Mouse (Mus musculus) v-Abl transformed pro-B cells (cell line): ENCODE measurements around the gene 1110008P14Rik.

Experiments
- in situ Hi-C, 2 experiments: fragments of 400-800 bp; cut with MboI; formaldehyde crosslinking; loops; one replicate each; pipeline ENCODE4 v1.15.1; 2025; ENCODE audit not compliant: unreplicated experiment in 2 of 2

Gene 1110008P14Rik

GRCm38 (mm10) chr2:32411407-32411806 lies 29.7 kb upstream of the 1110008P14Rik start:
- in situ Hi-C loops: no loop called here

DNA sequence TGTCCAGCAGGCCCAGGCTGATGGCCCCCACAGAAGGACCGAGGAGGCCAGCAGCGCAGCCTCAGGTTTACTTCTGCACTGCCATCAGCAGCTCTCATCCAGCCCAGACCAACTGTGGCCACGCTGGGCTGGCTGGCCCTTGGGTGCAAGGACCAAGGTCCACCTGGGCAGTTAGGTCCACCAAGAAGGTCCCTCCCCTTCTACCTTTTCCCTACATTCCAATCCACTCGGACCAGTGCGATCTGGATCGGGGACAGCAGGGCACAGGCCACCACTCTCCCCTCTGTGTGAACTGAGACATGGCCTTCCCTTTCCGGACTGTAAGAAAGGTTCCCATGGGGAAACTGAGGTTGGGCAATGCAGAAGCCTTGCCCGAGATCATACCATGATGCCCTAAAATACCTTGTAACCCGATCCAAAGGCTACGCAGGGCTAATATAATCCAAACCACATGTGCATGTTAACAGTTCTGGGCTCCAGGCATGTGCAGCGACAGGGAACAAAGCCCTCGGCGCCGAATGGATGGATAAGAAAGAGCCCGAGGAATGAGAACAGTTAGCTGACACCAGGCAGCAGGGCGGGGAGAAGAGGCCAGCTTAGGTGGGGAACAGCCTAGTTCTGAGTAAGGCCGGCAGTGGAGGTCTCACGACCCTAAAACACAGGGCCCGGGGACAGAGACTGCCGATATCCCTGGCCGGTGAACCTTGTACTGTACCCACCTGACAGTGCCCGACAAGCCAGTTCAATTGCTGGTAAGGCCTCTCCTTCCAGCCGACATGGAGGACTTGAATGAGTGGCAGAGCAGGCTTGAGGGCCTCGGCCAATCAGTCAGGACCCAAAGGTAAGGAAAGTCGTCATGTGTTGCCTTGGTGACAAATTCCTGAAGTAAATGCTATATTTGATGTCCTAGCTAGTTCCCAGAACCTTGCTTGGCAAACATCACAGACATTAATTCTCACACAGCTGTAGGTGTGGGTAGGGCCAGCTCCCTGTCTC lies 27.0 kb upstream of the 1110008P14Rik start:
- in situ Hi-C loops: no loop called here

GRCm38 (mm10) chr2:32407144-32407824 lies 25.5 kb upstream of the 1110008P14Rik start:
- in situ Hi-C loops: no loop called here

- in situ Hi-C loops: loop anchor here (5.0 kb wide), 2 partner anchors 83 to 158 kb away; no protein-coding TSS in a partner anchor
Observed at GRCm38 (mm10) chr2:32404663-32405062, 22.9 kb upstream of the 1110008P14Rik start.

- in situ Hi-C loops: loop anchor here (5.0 to 10.0 kb wide), 3 partner anchors 92 to 262 kb away; no protein-coding TSS in a partner anchor
Observed at GRCm38 (mm10) chr2:32396695-32397094, 15.0 kb upstream of the 1110008P14Rik start.

GRCm38 (mm10) chr2:32395946-32396621 lies 14.3 kb upstream of the 1110008P14Rik start:
- in situ Hi-C loops: loop anchor here (5.0 to 10.0 kb wide), 3 partner anchors 91 to 261 kb away; no protein-coding TSS in a partner anchor

- in situ Hi-C loops: loop anchor here (5.0 to 10.0 kb wide), 3 partner anchors 91 to 261 kb away; no protein-coding TSS in a partner anchor
Observed at GRCm38 (mm10) chr2:32395484-32395945, 13.8 kb upstream of the 1110008P14Rik start, which contains the start of gene Ptges2. Gene Ptges2 (plus strand): TSS chr2:32395896.

DNA sequence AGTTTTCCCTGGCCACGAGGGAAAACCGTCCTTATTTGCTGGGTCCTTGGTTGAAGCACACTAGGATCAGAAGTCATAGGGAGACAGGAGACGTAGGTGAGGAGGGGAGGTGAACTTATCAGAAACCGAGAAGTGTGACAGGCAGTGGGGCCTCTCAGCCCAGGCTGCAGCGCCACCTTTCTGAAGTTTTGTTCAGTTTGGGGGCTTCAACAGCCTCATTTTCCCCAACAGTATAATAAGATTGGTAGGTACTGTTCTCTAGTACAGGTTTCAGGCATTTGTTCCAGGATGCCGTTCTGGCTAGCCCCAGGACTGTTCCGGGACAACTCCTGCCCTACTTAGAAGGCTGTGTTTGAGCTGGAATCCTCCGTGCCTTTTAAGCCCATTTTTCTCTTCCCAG lies 13.2 kb upstream of the 1110008P14Rik start:
- in situ Hi-C loops: loop anchor here (5.0 to 10.0 kb wide), 4 partner anchors 83 to 260 kb away; no protein-coding TSS in a partner anchor

DNA sequence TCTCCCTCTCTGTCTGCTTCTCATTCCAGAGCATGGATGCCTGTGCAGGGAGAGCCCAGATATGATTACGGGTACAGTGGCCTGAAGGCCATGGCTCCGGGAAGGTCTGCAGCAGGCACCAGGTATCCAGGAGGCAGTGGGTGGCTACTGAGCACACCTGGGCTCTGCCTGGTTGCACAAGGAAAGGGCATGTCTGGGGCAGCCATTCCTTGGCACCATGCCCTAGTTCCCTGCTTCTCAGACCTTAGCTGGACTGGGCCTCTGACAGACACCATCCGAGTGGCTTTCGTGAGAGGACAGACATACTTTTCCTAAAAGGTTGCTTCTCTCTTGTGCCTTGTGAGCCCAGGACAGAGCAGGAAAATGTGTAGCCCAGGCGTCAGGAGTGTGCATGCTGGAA lies 10.3 kb upstream of the 1110008P14Rik start:
- in situ Hi-C loops: loop anchor here (5.0 to 10.0 kb wide), 3 partner anchors 80 to 257 kb away; no protein-coding TSS in a partner anchor

GRCm38 (mm10) chr2:32390871-32391270 lies 9.1 kb upstream of the 1110008P14Rik start:
- in situ Hi-C loops: loop anchor here (5.0 to 10.0 kb wide), 3 partner anchors 79 to 256 kb away; no protein-coding TSS in a partner anchor

DNA sequence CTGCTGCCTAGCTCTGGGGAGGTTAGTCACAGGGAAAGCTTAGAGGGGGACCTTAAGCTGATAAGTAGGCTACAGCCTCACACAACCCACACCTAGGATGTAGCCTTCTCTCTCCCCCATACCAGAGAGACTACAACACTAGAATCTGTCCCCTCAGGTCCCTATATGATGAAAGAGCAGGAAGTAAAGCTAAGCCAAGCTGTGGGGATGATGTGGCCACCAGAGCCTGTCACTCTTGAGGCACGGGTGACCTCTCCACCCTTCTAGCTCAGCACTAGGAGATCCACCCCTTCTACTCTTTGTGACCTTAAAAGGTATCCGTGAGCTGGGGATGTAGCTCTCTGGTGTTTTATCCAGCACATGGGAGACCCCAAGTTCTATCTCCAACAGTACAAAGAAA lies 7.4 kb upstream of the 1110008P14Rik start:
- in situ Hi-C loops: no loop called here

DNA sequence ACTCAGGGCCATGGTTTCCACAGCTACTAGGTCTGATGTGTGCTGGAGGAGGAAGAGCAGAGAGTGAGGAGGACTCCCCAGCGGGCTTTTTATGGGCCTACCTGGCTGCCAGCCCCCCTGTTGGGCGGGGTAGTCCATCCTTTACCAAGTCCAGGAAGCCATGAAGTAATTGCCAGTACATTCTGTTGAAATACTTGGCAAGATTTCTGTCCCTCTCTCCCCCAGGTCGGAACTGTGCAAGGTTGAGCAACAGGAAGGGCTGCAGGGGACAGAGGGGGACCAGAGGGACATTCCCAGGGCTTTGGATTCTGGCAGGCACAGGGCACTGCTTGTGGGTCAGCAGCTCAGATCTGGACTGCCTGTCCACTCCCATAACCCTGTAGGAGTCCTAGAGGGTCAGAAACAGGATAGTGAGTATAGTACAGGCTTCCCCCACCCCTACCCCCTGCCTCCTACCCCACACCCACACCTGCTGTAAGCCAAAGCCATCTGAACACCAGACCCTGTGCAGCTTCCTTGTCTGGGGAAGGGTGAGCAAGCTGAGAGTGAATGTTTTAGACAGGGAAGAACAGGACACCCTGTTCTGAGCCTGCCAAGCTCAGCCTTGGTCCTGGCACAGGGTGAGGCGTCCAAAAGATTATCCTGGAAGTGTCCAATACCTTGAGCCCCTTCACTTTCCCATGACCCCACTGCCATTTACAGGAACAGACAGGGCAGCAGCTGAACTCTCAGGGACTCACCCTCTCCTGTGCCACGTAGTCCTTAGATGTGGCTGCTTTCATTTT lies 6.2 kb upstream of the 1110008P14Rik start, which contains the start of gene Lcn2:
Gene Lcn2, minus strand, starts transcription at position 547 of the 785 bp plus-strand sequence.
- in situ Hi-C loops: no loop called here

DNA sequence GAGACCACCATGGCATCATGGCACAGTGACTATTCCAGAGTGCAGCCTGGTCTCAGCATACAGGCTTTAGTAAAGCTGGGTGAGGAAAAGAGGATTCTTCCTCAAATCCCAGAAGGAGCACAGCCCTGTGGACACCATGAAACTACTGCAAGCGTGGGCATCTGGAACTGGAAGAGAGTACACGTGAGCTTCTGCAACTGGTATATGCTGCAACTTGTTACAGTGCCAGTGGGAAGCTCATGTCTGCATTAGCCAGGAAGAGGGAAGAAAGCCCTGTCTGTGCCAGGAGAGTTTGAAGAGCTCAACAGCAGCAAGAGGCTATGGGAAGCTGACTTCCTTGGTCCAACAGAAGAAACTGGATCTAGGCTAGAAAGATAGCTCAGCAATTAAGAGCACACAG lies 951 bp upstream of the 1110008P14Rik start:
- in situ Hi-C loops: no loop called here

DNA sequence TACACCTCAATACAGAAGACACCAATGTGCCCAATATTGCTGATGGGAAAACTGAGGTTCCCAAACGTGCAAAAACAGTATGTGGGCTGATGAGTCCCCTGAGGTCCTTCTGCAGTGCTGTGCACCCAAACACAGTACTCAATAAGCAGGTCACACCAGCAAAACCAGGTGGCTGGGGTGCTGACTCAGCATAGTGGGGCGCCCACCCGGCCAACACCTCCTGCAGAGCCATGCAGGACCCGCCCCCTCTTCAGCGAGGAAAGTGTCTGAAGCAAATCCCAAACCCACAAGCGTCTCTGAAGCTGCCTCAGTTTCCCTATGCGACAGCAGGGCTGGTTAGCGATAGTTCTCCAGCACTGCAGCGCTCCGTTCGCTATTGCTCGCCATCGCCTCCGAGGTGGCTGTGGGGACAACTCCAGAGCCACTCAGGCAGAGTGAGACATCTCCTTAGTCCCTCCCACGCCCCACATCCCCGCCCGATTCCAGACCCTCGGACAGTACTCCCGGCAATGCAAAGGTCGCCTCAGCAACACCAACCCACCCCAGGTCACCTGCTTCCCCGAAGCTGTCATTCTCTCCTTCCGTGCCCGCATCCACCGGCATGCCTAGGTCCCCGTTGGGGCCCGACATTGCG lies 480 bp downstream of the 1110008P14Rik start:
- in situ Hi-C loops: no loop called here

DNA sequence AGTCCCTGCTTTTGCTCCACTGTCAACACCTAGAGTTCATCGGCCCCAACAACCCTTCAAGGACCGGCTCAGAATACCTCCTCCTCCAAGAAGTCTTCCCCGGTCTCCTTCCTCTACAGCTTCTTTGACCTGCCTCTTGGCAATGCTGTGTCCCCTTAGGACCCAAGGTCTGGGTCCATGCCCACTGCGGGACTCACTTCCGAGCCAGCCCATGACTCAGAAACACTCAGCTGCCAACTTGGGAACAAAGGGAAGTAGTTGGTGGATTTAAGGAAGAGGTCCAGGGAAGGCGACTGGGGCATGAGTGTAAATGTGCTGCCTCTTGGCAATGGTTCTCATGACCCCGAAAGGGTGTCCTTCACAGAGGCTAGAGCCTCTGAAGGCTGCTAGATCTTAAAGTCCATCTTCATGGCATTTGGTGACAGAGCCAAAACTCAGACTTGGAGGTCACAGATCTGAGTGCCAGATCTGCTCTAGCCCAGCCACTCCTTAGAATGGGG lies 1.7 kb downstream of the 1110008P14Rik start:
- in situ Hi-C loops: no loop called here

GRCm38 (mm10) chr2:32376963-32377362 lies 4.8 kb downstream of the 1110008P14Rik start:
- in situ Hi-C loops: no loop called here

GRCm38 (mm10) chr2:32375317-32375940 lies 6.3 kb downstream of the 1110008P14Rik start:
- in situ Hi-C loops: no loop called here

- in situ Hi-C loops: no loop called here
Observed at GRCm38 (mm10) chr2:32374191-32374590, 7.5 kb downstream of the 1110008P14Rik start.
